Mouse (Mus musculus) testis, adult 2 months (tissue): ENCODE results near the gene Tbcc. TPM values are rescaled to one million over a fixed set of nuclear protein-coding genes. Genes with fewer than 3 reads are reported as not detected.
A peak's percentile ranks its signal among the peaks of the same experiment; 100 is the strongest.

Experiments used
- H3K27ac ChIP-seq: fragments of 200-500 bp; 2 replicates; pipeline ENCODE4 v1.5.1; 2012; ENCODE audit warnings: low read depth, low read length; ENCODE audit not compliant: control insufficient read depth, insufficient read depth
- H3K27me3 ChIP-seq: fragments of 200-500 bp; 2 replicates; pipeline ENCODE4 v1.6.1; 2012; ENCODE audit warnings: mild to moderate bottlenecking, low read length, moderate library complexity; ENCODE audit not compliant: control insufficient read depth, insufficient read depth
- H3K36me3 ChIP-seq: fragments of 200-500 bp; 2 replicates; pipeline ENCODE4 v1.6.1; 2012; ENCODE audit warnings: mild to moderate bottlenecking, low read length; ENCODE audit not compliant: control insufficient read depth, insufficient read depth
- H3K4me1 ChIP-seq: fragments of 200-500 bp; 2 replicates; pipeline ENCODE4 v1.6.1; 2012; ENCODE audit warnings: low read length; ENCODE audit not compliant: control insufficient read depth, insufficient read depth
- H3K4me3 ChIP-seq: fragments of 200-500 bp; 2 replicates; pipeline ENCODE4 v1.5.1; 2012; ENCODE audit warnings: low read depth, mild to moderate bottlenecking, low read length, moderate library complexity, mixed read lengths; ENCODE audit not compliant: control insufficient read depth
- CTCF ChIP-seq: fragments of 200-500 bp; IDR thresholded peaks from 2 replicates; pipeline ENCODE4 v1.5.1; 2012; ENCODE audit warnings: low read depth, mild to moderate bottlenecking, inconsistent platforms, low read length, moderate library complexity; ENCODE audit not compliant: control insufficient read depth, insufficient read depth, insufficient replicate concordance
- POLR2A ChIP-seq: fragments of 200-500 bp; IDR thresholded peaks from 2 replicates; pipeline ENCODE4 v1.6.1; 2012; ENCODE audit warnings: low read depth, mild to moderate bottlenecking, inconsistent platforms, low read length, moderate library complexity; ENCODE audit not compliant: control insufficient read depth
- polyA plus RNA-seq: library from polyadenylated mRNA; depleted of rRNA; stranded (reverse); fragments of >200 nt; gene quantifications from 2 replicates; pipeline ENCODE4 v1.2.3, GENCODE M21; 2012

Tbcc gene
- polyA plus RNA-seq, 1 experiment: 54.5 TPM

GRCm38 (mm10) chr17:46853281-46853680 is 37.2 kb upstream of the Tbcc start:
- Histone ChIP-seq H3K36me3 (no peaks in the 10 kb centered on the region), H3K4me1 (peaks cover 25% of the 10 kb centered on the region), H3K27me3 (no peaks in the 10 kb centered on the region), H3K4me3 (no peak overlapping the region), H3K27ac (peak overlapping the region; percentile 63)
- TF ChIP-seq POLR2A (peak; percentile 52; the same call in 1 of the 2 replicates), CTCF (peak; percentile 23; the same call in 1 of the 2 replicates)

- Histone ChIP-seq H3K27me3 (no peaks in the 10 kb centered on the region), H3K36me3 (no peaks in the 10 kb centered on the region), H3K4me3 (no peak overlapping the region), H3K27ac (peak overlapping the region; percentile 63), H3K4me1 (peaks cover 25% of the 10 kb centered on the region)
- TF ChIP-seq CTCF (no peak), POLR2A (peak; percentile 25; the same call in 1 of the 2 replicates)
Measured at GRCm38 (mm10) chr17:46854096-46854495, 36.4 kb upstream of the Tbcc start.

- Histone ChIP-seq H3K4me1 (peaks cover 25% of the 10 kb centered on the region), H3K4me3 (peak overlapping the region; percentile 22), H3K27me3 (no peaks in the 10 kb centered on the region), H3K36me3 (no peaks in the 10 kb centered on the region), H3K27ac (peak overlapping the region; percentile 54)
- no peak for TF ChIP-seq POLR2A
- TF ChIP-seq CTCF: no peak
Measured at GRCm38 (mm10) chr17:46854640-46855110, 35.8 kb upstream of the Tbcc start.

- no peaks in the 10 kb centered on the region for H3K27me3 ChIP-seq
- H3K27ac ChIP-seq: peak overlapping the region; percentile 96
- H3K36me3 ChIP-seq: no peaks in the 10 kb centered on the region
- no peak for TF ChIP-seq CTCF
- TF ChIP-seq POLR2A: no peak
- peak overlapping the region; percentile 85 for H3K4me3 ChIP-seq
- H3K4me1 ChIP-seq: peaks cover 25% of the 10 kb centered on the region
Measured at GRCm38 (mm10) chr17:46855328-46856106, 35.0 kb upstream of the Tbcc start.

DNA sequence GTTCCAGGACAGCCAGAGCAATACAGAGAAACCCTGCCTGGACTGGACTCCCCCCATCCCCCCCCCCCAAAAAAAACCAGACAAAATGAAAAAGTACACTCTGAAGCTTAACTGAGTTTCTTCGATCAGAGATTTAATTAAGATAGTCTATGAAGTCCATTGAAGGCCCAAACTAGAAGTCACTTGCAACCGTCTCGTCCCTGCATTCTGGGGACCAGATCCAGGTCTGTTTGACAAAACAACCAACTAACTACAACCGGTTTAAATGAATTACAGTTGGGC is 34.4 kb upstream of the Tbcc start:
- peak overlapping the region; percentile 96 for H3K27ac ChIP-seq
- TF ChIP-seq POLR2A: no peak
- no peak for TF ChIP-seq CTCF
- peaks cover 25% of the 10 kb centered on the region for H3K4me1 ChIP-seq
- peak overlapping the region; percentile 85 for H3K4me3 ChIP-seq
- H3K27me3 ChIP-seq: no peaks in the 10 kb centered on the region
- no peaks in the 10 kb centered on the region for H3K36me3 ChIP-seq

GRCm38 (mm10) chr17:46856471-46857360 is 33.8 kb upstream of the Tbcc start:
- Histone ChIP-seq H3K36me3 (no peaks in the 10 kb centered on the region), H3K27ac (peak overlapping the region; percentile 96), H3K27me3 (no peaks in the 10 kb centered on the region), H3K4me3 (peak overlapping the region; percentile 85), H3K4me1 (peaks cover 25% of the 10 kb centered on the region)
- TF ChIP-seq POLR2A (peak; percentile 46; the same call in 1 of the 2 replicates), CTCF (no peak)

GRCm38 (mm10) chr17:46857361-46857902 is 33.1 kb upstream of the Tbcc start:
- TF ChIP-seq POLR2A (no peak; the same call in 1 of the 2 replicates), CTCF (no peak)
- Histone ChIP-seq H3K27ac (peak overlapping the region; percentile 96), H3K36me3 (no peaks in the 10 kb centered on the region), H3K4me1 (peaks cover 25% of the 10 kb centered on the region), H3K4me3 (peak overlapping the region; percentile 85), H3K27me3 (no peaks in the 10 kb centered on the region)
